Mouse (Mus musculus) pancreas, adult 10 weeks (tissue): ENCODE measurements around the gene Dbh. TPM values are rescaled to one million over a fixed set of nuclear protein-coding genes. Genes with fewer than 3 reads are reported as not detected.

ENCODE experiments used
- polyA plus RNA-seq: library from polyadenylated mRNA; stranded (reverse); fragments of 350-450 nt; fragmentation: Illumina TruSeq; extraction: RNeasy Lipid Tissue Mini Kit (QIAGEN cat#74804); gene quantifications from one replicate; pipeline ENCODE4 v1.2.3, GENCODE M21; 2015; ENCODE audit warnings: low read depth, low replicate concordance; ENCODE audit not compliant: insufficient read depth

The Dbh gene
- polyA plus RNA-seq: not detected

GRCm38 (mm10) chr2:27164796-27165590 is at the start of gene Dbh:
Gene Dbh (plus strand): TSS chr2:27165233.

GRCm38 (mm10) chr2:27141950-27142693 is 22.9 kb upstream of the Dbh start, which contains the start of gene Fam163b:
Gene Fam163b (minus strand): TSS chr2:27142491.

Other genes with a start within 250 kb of the Dbh start
- 24.0 TPM for gene Surf2, start 248.9 kb upstream of the Dbh start, polyA plus RNA-seq
- gene Surf1, start 248.7 kb upstream of the Dbh start, polyA plus RNA-seq: 20.5 TPM
- gene Surf4, start 231.3 kb upstream of the Dbh start, polyA plus RNA-seq: 38.4 TPM
- not detected for gene Stkld1, start 231.2 kb upstream of the Dbh start, polyA plus RNA-seq
- 13.2 TPM for gene Rexo4, start 200.8 kb upstream of the Dbh start, polyA plus RNA-seq
- not detected for gene Adamts13, start 191.8 kb upstream of the Dbh start, polyA plus RNA-seq
- gene Cacfd1, start 155.3 kb upstream of the Dbh start, polyA plus RNA-seq: 19.2 TPM
- gene Slc2a6, start 137.2 kb upstream of the Dbh start, polyA plus RNA-seq: not detected
- gene Mymk, start 93.1 kb upstream of the Dbh start, polyA plus RNA-seq: not detected
- gene Adamtsl2, start 85.9 kb upstream of the Dbh start, polyA plus RNA-seq: 3.9 TPM
- not detected for gene Fam163b, start 22.7 kb upstream of the Dbh start, polyA plus RNA-seq
- 19.0 TPM for gene Sardh, start 83.1 kb downstream of the Dbh start, polyA plus RNA-seq